Mouse (Mus musculus): ENCODE results near the gene Shisal2a. TPM values are rescaled to one million over a fixed set of nuclear protein-coding genes. Genes with fewer than 3 reads are reported as not detected.
A peak's percentile ranks its signal among the peaks of the same experiment; 100 is the strongest.

Shisal2a gene
- polyA plus RNA-seq, 1 experiment from 2014 or later = not detected

DNA sequence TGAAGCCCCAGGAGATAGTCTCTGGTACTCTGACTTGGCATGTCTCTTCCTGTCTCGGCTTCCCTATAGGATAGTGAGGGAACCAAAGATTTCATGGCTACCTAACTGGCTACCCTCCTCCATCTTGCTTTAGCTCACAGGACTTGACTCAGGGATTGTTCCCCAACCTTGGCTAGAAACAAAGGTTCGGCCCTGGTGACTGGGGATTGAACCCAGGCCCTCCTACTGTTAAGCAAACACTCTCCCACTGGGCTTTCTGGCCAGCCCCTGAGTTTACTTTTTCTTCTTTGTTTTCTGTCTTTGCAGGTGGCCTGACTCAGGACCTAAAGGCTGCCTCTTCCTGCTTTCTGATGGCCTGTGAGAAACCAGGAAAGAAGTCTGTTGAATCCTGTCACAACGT is 45.3 kb downstream of the Shisal2a start:
- Histone ChIP-seq H3K36me3 (ENCODE audit: inconsistent target) (peaks cover 24% of the 10 kb centered on the region; the same call in 1 of the 2 replicates), H3K27ac (no peak overlapping the region)
- WGBS (ENCODE audit: missing documents) = 80% methylated on average over 3 of the region's 3 CpGs

GRCm38 (mm10) chr4:108336765-108337164 is 46.4 kb downstream of the Shisal2a start:
- H3K79me2 ChIP-seq (ENCODE audit: inconsistent target) = no peaks in the 10 kb centered on the region
- no peak overlapping the region for H3K27ac ChIP-seq
- H3K36me3 ChIP-seq (ENCODE audit: inconsistent target) = peaks cover 24% of the 10 kb centered on the region; the same call in 1 of the 2 replicates
- no peak overlapping the region for H3K4me3 ChIP-seq (ENCODE audit: inconsistent target)
- 83% methylated on average over 2 of the region's 2 CpGs for WGBS (ENCODE audit: missing documents)

More for the DNA sequence above, 45.3 kb downstream of the Shisal2a start:
- Histone ChIP-seq H3K79me2 (ENCODE audit: inconsistent target) (no peaks in the 10 kb centered on the region), H3K4me3 (ENCODE audit: inconsistent target) (no peak overlapping the region)

- 92% methylated on average over 6 of the region's 6 CpGs for WGBS (ENCODE audit: missing documents)
- H3K79me2 ChIP-seq (ENCODE audit: inconsistent target) = peaks cover 8% of the 10 kb centered on the region; the same call in 1 of the 2 replicates
- H3K4me3 ChIP-seq (ENCODE audit: inconsistent target) = no peak overlapping the region
- H3K36me3 ChIP-seq (ENCODE audit: inconsistent target) = peaks cover 24% of the 10 kb centered on the region; the same call in 1 of the 2 replicates
- no peak overlapping the region for H3K27ac ChIP-seq
Measured at GRCm38 (mm10) chr4:108335413-108335812, 47.7 kb downstream of the Shisal2a start.

GRCm38 (mm10) chr4:108332041-108332440 is 51.1 kb downstream of the Shisal2a start:
- Histone ChIP-seq H3K79me2 (ENCODE audit: inconsistent target) (peaks cover 28% of the 10 kb centered on the region), H3K36me3 (ENCODE audit: inconsistent target) (peaks cover 8% of the 10 kb centered on the region; the same call in 1 of the 2 replicates), H3K4me3 (ENCODE audit: inconsistent target) (no peak overlapping the region), H3K27ac (no peak overlapping the region)
- WGBS (ENCODE audit: missing documents) = 95% methylated on average over 9 of the region's 9 CpGs

GRCm38 (mm10) chr4:108329840-108330239 is 53.3 kb downstream of the Shisal2a start:
- 95% methylated on average over 6 of the region's 6 CpGs for WGBS (ENCODE audit: missing documents)
- Histone ChIP-seq H3K4me3 (ENCODE audit: inconsistent target) (no peak overlapping the region), H3K27ac (no peak overlapping the region), H3K36me3 (ENCODE audit: inconsistent target) (peaks cover 3% of the 10 kb centered on the region; the same call in 1 of the 2 replicates), H3K79me2 (ENCODE audit: inconsistent target) (peaks cover 28% of the 10 kb centered on the region)

GRCm38 (mm10) chr4:108327730-108328484 is 55.2 kb downstream of the Shisal2a start, which contains the start of gene Coa7:
Gene Coa7, plus strand, starts transcription at chr4:108328140.
- H3K79me2 ChIP-seq (ENCODE audit: inconsistent target) = peaks cover 28% of the 10 kb centered on the region
- under 1% methylated on average over 45 of the region's 45 CpGs for WGBS (ENCODE audit: missing documents)
- H3K36me3 ChIP-seq (ENCODE audit: inconsistent target) = no peaks in the 10 kb centered on the region
- H3K4me3 ChIP-seq (ENCODE audit: inconsistent target) = peak within 1 kb of the TSS; percentile 46
- peak within 1 kb of the TSS; percentile 70 for H3K27ac ChIP-seq

DNA sequence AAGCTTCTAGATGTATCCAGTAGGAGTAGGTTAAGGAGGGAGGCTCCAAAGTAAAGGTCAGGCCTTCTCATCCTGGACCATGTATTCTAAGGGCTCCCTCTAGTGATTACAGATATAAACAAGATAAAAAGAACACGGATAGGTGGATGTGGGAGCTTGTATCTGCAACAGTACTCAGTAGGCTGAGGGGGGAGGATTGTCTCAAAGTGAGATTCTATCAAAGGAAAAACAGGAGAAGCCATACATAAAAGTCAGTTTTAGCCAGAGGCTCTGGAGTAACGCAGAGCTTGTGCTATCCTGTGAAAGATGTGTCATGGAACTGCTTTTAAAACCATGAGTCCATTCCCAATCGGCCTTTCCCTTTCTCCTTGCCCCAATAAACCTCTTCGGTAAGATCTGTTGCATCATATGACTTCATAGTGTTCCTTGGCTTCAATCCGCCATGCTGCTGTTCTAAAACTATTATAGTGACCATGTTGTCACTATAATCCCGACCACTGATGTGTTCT is 56.0 kb downstream of the Shisal2a start:
- H3K79me2 ChIP-seq (ENCODE audit: inconsistent target) = peaks cover 28% of the 10 kb centered on the region
- peak overlapping the region; percentile 46 for H3K4me3 ChIP-seq (ENCODE audit: inconsistent target)
- 24% methylated on average over 6 of the region's 6 CpGs for WGBS (ENCODE audit: missing documents)
- H3K27ac ChIP-seq = peak overlapping the region; percentile 70
- no peaks in the 10 kb centered on the region for H3K36me3 ChIP-seq (ENCODE audit: inconsistent target)

- Histone ChIP-seq H3K27ac (no peak overlapping the region), H3K4me3 (ENCODE audit: inconsistent target) (no peak overlapping the region), H3K36me3 (ENCODE audit: inconsistent target) (no peaks in the 10 kb centered on the region), H3K79me2 (ENCODE audit: inconsistent target) (peaks cover 3% of the 10 kb centered on the region)
- 41% methylated on average over 5 of the region's 5 CpGs for WGBS (ENCODE audit: missing documents)
Measured at GRCm38 (mm10) chr4:108323588-108323987, 59.6 kb downstream of the Shisal2a start.

DNA sequence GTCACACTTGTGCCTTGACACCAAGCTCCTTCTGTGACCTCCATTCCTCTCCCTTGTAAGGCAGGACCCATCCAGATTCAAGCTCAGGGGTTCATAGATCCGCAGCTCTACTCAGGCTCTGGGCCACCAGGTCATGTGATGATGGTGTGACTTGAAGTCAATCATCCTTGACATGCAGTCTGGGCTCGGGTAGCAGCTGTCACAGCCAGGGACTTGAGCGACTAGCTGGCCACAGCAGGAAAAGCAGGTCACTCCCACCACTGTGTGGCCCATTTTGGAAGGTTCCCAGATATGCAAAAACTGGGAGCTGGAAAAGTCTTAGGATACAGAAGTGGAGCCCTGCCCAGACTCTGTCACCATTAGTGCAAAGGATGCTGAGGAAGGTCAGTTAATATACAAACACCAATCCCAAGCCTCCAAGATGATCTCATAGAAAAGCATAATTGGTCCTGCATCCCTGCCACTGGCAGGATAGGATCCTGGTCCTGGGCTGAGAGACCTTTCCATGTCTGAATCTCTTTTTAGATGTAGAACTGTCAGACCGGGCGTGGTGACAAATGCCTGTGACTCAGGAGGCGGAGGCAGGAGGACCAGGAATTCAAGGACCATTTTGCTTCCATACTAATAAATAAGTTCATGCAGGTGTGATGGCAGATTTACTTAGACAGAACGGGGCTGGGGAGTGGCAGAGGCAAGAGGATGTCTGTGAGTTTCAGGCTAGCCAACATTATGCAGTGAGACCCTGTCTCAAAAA is 62.3 kb downstream of the Shisal2a start:
- Histone ChIP-seq H3K27ac (no peak overlapping the region), H3K36me3 (ENCODE audit: inconsistent target) (no peaks in the 10 kb centered on the region), H3K79me2 (ENCODE audit: inconsistent target) (no peaks in the 10 kb centered on the region), H3K4me3 (ENCODE audit: inconsistent target) (no peak overlapping the region)
- WGBS (ENCODE audit: missing documents) = 89% methylated on average over 7 of the region's 7 CpGs

- WGBS (ENCODE audit: missing documents) = 77% methylated on average over 6 of the region's 6 CpGs
- no peak overlapping the region for H3K27ac ChIP-seq
- no peak overlapping the region for H3K4me3 ChIP-seq (ENCODE audit: inconsistent target)
- no peaks in the 10 kb centered on the region for H3K36me3 ChIP-seq (ENCODE audit: inconsistent target)
- H3K79me2 ChIP-seq (ENCODE audit: inconsistent target) = no peaks in the 10 kb centered on the region
Measured at GRCm38 (mm10) chr4:108319747-108320146, 63.4 kb downstream of the Shisal2a start.

GRCm38 (mm10) chr4:108318649-108319615 is 64.2 kb downstream of the Shisal2a start:
- Histone ChIP-seq H3K36me3 (ENCODE audit: inconsistent target) (no peaks in the 10 kb centered on the region), H3K4me3 (ENCODE audit: inconsistent target) (no peak overlapping the region), H3K79me2 (ENCODE audit: inconsistent target) (no peaks in the 10 kb centered on the region), H3K27ac (peak overlapping the region; percentile 17)
- 43% methylated on average over 6 of the region's 8 CpGs for WGBS (ENCODE audit: missing documents)
